Mouse (Mus musculus) heart, embryonic 16.5 days (tissue): ENCODE measurements at regions not wholly inside any gene's neighbourhood (a gene's known extent, or its start where the extent isn't known, plus 50 kb on each side); places are given as distances from the start of the nearest gene placed in this dataset.

ENCODE experiments used
- ATAC-seq: fragments of 200-750 bp; cut with Nextera tagmentation; replicated peaks from 2 replicates; pipeline ENCODE4 v1.8.0; 2017; ENCODE audit warnings: moderate number of reproducible peaks; ENCODE audit not compliant: insufficient read depth, low FRiP score; ENCODE audit errors: extremely low read depth
- H3K27ac ChIP-seq: fragments of 300-500 bp; sonication (generic); 2 replicates; pipeline ENCODE4 v1.5.1; 2014; ENCODE audit warnings: mild to moderate bottlenecking, low read length, control low read depth, moderate library complexity
- H3K27me3 ChIP-seq: fragments of 300-500 bp; sonication (generic); 2 replicates; pipeline ENCODE4 v1.6.1; 2014; ENCODE audit warnings: low read length, mixed read lengths; ENCODE audit not compliant: control insufficient read depth, insufficient read depth
- H3K36me3 ChIP-seq: fragments of 300-500 bp; sonication (generic); 2 replicates; pipeline ENCODE4 v1.6.1; 2014; ENCODE audit not compliant: control insufficient read depth, insufficient read depth
- H3K4me1 ChIP-seq: fragments of 300-500 bp; sonication (generic); 2 replicates; pipeline ENCODE4 v1.6.1; 2014; ENCODE audit warnings: low read length, mixed read lengths; ENCODE audit not compliant: control insufficient read depth, insufficient read depth
- H3K4me2 ChIP-seq: fragments of 300-500 bp; sonication (generic); 2 replicates; pipeline ENCODE4 v1.6.1; 2014; ENCODE audit warnings: low read depth, mild to moderate bottlenecking, control low read depth, low read length
- H3K4me3 ChIP-seq: fragments of 300-500 bp; sonication (generic); 2 replicates; pipeline ENCODE4 v1.5.1; 2014; ENCODE audit warnings: mild to moderate bottlenecking, control low read depth, low read length
- H3K9ac ChIP-seq: fragments of 300-500 bp; sonication (generic); 2 replicates; pipeline ENCODE4 v1.6.1; 2014; ENCODE audit warnings: low read length, control low read depth
- H3K9me3 ChIP-seq: fragments of 300-500 bp; sonication (generic); replicated peaks from 2 replicates; pipeline ENCODE4 v1.6.1; 2016; ENCODE audit warnings: low read length; ENCODE audit not compliant: control insufficient read depth
- WGBS: fragments of 180-500 bp; shearing (Covaris S2); extraction: QIAGEN DNeasy Blood & Tissue Kit; methylation state at CpG from one replicate; pipeline ENCODE4 v1.1.7; 2014; 5-methylcytosine and 5-hydroxymethylcytosine counted together

GRCm38 (mm10) chr13:85505046-85505445 is 216.1 kb upstream of the Rasa1 start:
- no peaks in the 10 kb centered on the region for H3K27me3 ChIP-seq
- no peak for ATAC-seq
- H3K36me3 ChIP-seq, result no peaks in the 10 kb centered on the region
- no peaks in the 10 kb centered on the region for H3K9me3 ChIP-seq
- no peak overlapping the region for H3K27ac ChIP-seq
- 52% methylated on average over 4 of the region's 4 CpGs for WGBS
- peaks cover 4% of the 10 kb centered on the region; the same call in 1 of the 2 replicates for H3K4me1 ChIP-seq
- no peak overlapping the region for H3K4me2 ChIP-seq
- H3K9ac ChIP-seq, result no peak overlapping the region
- no peak overlapping the region for H3K4me3 ChIP-seq

- Histone ChIP-seq H3K9ac (no peak overlapping the region), H3K27me3 (no peaks in the 10 kb centered on the region), H3K9me3 (no peaks in the 10 kb centered on the region), H3K4me3 (no peak overlapping the region), H3K36me3 (no peaks in the 10 kb centered on the region), H3K4me1 (peaks cover 4% of the 10 kb centered on the region; the same call in 1 of the 2 replicates), H3K27ac (no peak overlapping the region), H3K4me2 (no peak overlapping the region)
- WGBS, result 75% methylated on average over 4 of the region's 4 CpGs
- ATAC-seq, result no peak
Measured at GRCm38 (mm10) chr13:85504001-85504400, 215.1 kb upstream of the Rasa1 start.

- no peaks in the 10 kb centered on the region for H3K36me3 ChIP-seq
- H3K27ac ChIP-seq, result no peak overlapping the region
- H3K4me1 ChIP-seq, result no peaks in the 10 kb centered on the region
- no peak overlapping the region for H3K9ac ChIP-seq
- no peak overlapping the region for H3K4me2 ChIP-seq
- H3K9me3 ChIP-seq, result no peaks in the 10 kb centered on the region
- no peak for ATAC-seq
- H3K27me3 ChIP-seq, result no peaks in the 10 kb centered on the region
- WGBS, result 63% methylated on average over 2 of the region's 2 CpGs
- H3K4me3 ChIP-seq, result no peak overlapping the region
Measured at GRCm38 (mm10) chr13:85498696-85499095, 209.8 kb upstream of the Rasa1 start.

GRCm38 (mm10) chr13:85484790-85485189 is 195.9 kb upstream of the Rasa1 start:
- Histone ChIP-seq H3K36me3 (no peaks in the 10 kb centered on the region), H3K4me3 (no peak overlapping the region), H3K4me2 (no peak overlapping the region), H3K9me3 (no peaks in the 10 kb centered on the region; the same call in 1 of the 2 replicates), H3K27me3 (no peaks in the 10 kb centered on the region), H3K9ac (no peak overlapping the region), H3K4me1 (no peaks in the 10 kb centered on the region), H3K27ac (no peak overlapping the region)
- WGBS, result 42% methylated on average over 3 of the region's 3 CpGs
- ATAC-seq, result no peak

- Histone ChIP-seq H3K9me3 (no peaks in the 10 kb centered on the region; the same call in 1 of the 2 replicates), H3K27ac (no peak overlapping the region), H3K9ac (no peak overlapping the region), H3K4me2 (no peak overlapping the region), H3K27me3 (no peaks in the 10 kb centered on the region), H3K4me1 (no peaks in the 10 kb centered on the region), H3K4me3 (no peak overlapping the region), H3K36me3 (no peaks in the 10 kb centered on the region)
- no peak for ATAC-seq
Measured at GRCm38 (mm10) chr13:85483348-85483747, 194.4 kb upstream of the Rasa1 start.

- no peak for ATAC-seq
- WGBS, result 73% methylated on average over 2 of the region's 2 CpGs
- Histone ChIP-seq H3K9ac (no peak overlapping the region), H3K4me3 (no peak overlapping the region), H3K4me2 (no peak overlapping the region), H3K27me3 (no peaks in the 10 kb centered on the region), H3K36me3 (no peaks in the 10 kb centered on the region), H3K9me3 (no peaks in the 10 kb centered on the region; the same call in 1 of the 2 replicates), H3K4me1 (peaks cover 2% of the 10 kb centered on the region; the same call in 1 of the 2 replicates), H3K27ac (no peak overlapping the region)
Measured at GRCm38 (mm10) chr13:85479405-85479804, 190.5 kb upstream of the Rasa1 start.

- WGBS, result 37% methylated on average over 4 of the region's 4 CpGs
- ATAC-seq, result no peak
Measured at GRCm38 (mm10) chr13:85476274-85476846, 187.4 kb upstream of the Rasa1 start.

GRCm38 (mm10) chr13:85471340-85471739 is 182.4 kb upstream of the Rasa1 start:
- H3K36me3 ChIP-seq, result no peaks in the 10 kb centered on the region
- no peak overlapping the region for H3K27ac ChIP-seq
- WGBS, result 87% methylated on average over 5 of the region's 5 CpGs
- H3K9ac ChIP-seq, result no peak overlapping the region
- H3K9me3 ChIP-seq, result no peaks in the 10 kb centered on the region
- H3K27me3 ChIP-seq, result no peaks in the 10 kb centered on the region
- no peak for ATAC-seq
- peaks cover 1% of the 10 kb centered on the region; the same call in 1 of the 2 replicates for H3K4me1 ChIP-seq
- no peak overlapping the region for H3K4me2 ChIP-seq
- H3K4me3 ChIP-seq, result no peak overlapping the region

More at GRCm38 (mm10) chr13:85476274-85476846, 187.4 kb upstream of the Rasa1 start:
- Histone ChIP-seq H3K27me3 (no peaks in the 10 kb centered on the region), H3K9me3 (no peaks in the 10 kb centered on the region; the same call in 1 of the 2 replicates), H3K36me3 (no peaks in the 10 kb centered on the region), H3K4me3 (no peak overlapping the region), H3K4me1 (peaks cover 2% of the 10 kb centered on the region; the same call in 1 of the 2 replicates), H3K9ac (no peak overlapping the region), H3K27ac (no peak overlapping the region), H3K4me2 (no peak overlapping the region)

GRCm38 (mm10) chr13:85459387-85459786 is 170.5 kb upstream of the Rasa1 start:
- H3K27me3 ChIP-seq, result no peaks in the 10 kb centered on the region
- no peak overlapping the region for H3K9ac ChIP-seq
- WGBS, result 74% methylated on average over 3 of the region's 3 CpGs
- no peaks in the 10 kb centered on the region for H3K36me3 ChIP-seq
- ATAC-seq, result no peak
- H3K4me1 ChIP-seq, result no peaks in the 10 kb centered on the region
- H3K4me3 ChIP-seq, result no peak overlapping the region
- H3K27ac ChIP-seq, result no peak overlapping the region
- H3K4me2 ChIP-seq, result no peak overlapping the region
- no peaks in the 10 kb centered on the region for H3K9me3 ChIP-seq
